Mouse (Mus musculus) C2C12 (cell line): ENCODE measurements around the gene Tpst2.

ENCODE experiments used
- CEBPB ChIP-seq: IDR thresholded peaks from one replicate; pipeline ENCODE4 v1.6.1; 2011; ENCODE audit warnings: low read depth, mild to moderate bottlenecking, control low read depth, moderate library complexity
- CTCF ChIP-seq: IDR thresholded peaks from one replicate; pipeline ENCODE4 v1.5.1; 2011; ENCODE audit not compliant: control insufficient read depth, insufficient read depth, insufficient read length
- MAX ChIP-seq: IDR thresholded peaks from one replicate; pipeline ENCODE4 v1.6.1; 2011; ENCODE audit warnings: mild to moderate bottlenecking, control low read depth
- MYOD1 ChIP-seq: IDR thresholded peaks from one replicate; pipeline ENCODE4 v1.6.1; 2011; ENCODE audit warnings: low read depth; ENCODE audit not compliant: control insufficient read depth, insufficient read length
- USF1 ChIP-seq: IDR thresholded peaks from one replicate; pipeline ENCODE4 v1.6.1; 2011; ENCODE audit warnings: low read depth, mild to moderate bottlenecking, control low read depth, moderate library complexity

GRCm38 (mm10) chr5:112228240-112229076 lies 48.0 kb upstream of the Tpst2 start:
- TF ChIP-seq MAX: no peak
- TF ChIP-seq USF1: no peak
- TF ChIP-seq CTCF: no peak
- no peak for TF ChIP-seq CEBPB
- no peak for TF ChIP-seq MYOD1
